Mouse (Mus musculus) neural tube, embryonic 10.5 days (tissue): ENCODE data around the gene Rnf180.
A peak's percentile ranks its signal among the peaks of the same experiment; 100 is the strongest.
"Not testable (repeated sequence)": the region's sequence is repeated elsewhere in the genome, so short reads cannot be mapped to it uniquely, and the experiment has no call there.

Source experiments
- DNase-seq: peaks from one replicate; pipeline ENCODE4 v3.0.0-alpha.2; 2017; ENCODE audit warnings: low spot score; ENCODE audit errors: extremely low spot score

The Rnf180 gene

DNA sequence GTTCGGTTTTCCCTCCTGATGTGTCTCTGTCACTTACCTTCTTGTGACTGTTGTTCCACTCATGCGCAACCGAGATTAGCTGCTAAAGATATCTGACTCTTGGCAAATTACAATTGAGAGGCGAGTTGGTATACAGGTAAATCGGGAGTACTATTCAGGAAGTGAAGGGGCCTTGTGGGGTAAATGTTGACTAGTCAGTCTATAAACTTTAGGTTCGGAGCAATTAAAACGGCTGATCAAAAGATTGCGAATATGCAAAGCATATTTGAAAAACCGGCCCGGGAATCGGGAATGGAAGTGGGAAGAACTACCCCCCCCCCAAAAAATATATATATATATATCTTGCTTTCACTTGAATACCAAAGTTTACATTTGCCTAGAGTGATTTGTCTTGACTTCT lies at the start of gene Rnf180:
TSS of gene Rnf180 (minus strand) at position 101 of the 400 bp plus-strand sequence.
- no peak for DNase-seq

DNA sequence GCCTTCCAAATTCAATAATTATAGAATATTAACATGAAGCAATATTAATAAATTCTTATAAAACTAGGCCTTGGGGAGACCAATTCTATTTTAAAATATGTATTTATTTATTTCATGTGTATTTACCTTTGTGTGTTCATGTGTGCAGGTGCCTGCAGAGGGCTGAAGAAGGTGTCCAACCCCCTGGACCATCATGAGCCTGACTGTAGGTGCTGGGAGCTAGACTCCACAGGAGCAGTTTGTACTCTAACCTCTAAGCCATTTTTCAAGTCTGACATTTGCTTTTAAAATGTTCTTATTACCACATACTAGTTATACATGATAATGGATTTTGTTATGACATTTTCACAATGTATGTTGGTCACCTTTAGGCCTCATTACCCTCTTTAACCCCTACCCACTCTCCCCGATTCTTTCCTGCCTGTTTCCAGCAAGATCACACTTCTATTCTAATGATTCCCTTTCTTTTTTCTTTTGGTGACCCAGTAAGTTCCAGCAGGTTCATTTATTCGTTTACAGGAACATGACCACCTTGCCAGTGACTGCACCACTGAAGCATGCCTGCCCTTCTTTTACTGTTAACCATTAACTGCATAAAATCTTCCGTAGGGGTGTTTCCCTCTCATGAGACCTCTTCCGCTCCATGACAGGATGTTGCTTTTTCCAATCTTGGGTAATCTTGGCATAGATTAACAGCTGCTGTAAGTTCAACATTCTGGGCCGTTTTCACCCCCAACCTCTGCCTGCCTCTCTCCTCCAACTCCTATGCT lies 36.8 kb upstream of the Rnf180 start:
- no peak for DNase-seq

DNA sequence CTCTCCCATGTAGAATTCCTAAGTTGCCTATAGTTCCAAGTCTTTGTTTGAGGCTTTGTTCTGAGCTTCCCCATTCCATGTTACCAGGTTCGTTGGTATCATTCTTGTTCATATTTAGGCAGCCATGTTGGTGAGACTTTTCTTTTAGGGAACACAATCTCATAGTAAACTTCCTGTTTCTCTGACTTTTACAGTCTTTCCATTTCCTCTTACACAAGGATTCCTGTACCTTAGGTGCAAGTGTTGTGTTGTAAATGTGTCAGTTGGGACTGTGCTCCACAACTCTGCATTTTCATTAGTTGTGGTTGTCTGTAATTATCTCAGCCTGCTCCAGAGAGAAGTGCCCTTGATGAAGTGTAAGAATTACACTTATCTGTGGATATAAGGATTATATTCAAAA lies 32.3 kb upstream of the Rnf180 start:
- no peak for DNase-seq

DNA sequence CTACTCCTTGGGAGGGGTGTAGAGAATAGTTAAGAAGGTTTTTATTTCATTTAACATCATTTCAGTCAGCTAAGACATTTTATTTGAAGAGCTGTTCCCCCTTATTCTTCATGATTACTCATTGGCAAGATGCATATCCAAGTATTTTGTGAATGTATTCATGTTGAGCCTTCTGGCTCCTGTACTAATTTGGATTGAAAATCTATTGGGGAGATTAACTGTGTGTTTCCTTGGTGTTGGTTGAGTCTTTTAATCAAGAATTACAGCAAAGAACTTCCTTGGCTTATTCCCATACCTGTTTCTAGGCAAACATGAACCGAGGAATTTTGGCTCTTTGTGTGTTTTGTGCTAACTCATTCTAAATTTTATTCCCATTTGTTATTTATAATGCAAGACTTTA lies 22.3 kb upstream of the Rnf180 start:
- no peak for DNase-seq

DNA sequence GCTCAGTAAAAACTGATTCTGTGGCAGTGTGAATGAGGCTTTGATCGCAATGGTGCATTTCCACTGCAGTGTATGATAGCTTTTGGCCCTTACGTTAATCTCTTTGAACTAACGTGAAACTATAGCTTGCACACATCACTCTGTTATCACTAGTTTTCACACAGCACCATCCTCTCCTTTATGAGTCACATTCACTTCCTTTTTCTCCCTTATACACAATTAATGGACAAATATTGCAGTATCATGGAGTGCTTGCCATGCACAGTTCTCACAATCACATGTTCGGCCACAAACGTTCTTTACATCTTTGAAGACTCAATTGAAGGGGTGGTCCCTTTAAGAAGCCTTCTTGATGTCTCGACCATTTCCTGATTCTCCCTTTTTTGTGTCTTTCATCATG lies 21.4 kb upstream of the Rnf180 start:
- no peak for DNase-seq

DNA sequence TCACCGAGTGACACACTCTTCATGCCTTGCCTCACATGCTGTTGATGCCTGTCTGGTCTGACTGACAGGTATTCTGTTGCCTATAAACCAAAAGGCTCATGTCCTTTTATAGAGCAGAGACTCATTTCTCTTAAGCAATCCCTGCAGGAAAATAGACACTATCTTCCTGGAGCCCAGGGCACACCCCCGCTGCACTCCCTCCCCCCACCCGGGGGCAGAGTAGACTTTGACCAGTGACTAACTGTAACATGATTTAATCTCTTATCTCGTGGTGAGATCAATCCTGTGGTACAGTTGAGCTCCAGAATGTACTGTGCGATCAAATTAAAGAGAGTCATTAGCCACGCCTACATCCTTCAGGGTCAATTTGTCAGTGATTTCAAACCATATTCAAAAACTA lies 18.1 kb upstream of the Rnf180 start:
- DNase-seq: no peak

DNA sequence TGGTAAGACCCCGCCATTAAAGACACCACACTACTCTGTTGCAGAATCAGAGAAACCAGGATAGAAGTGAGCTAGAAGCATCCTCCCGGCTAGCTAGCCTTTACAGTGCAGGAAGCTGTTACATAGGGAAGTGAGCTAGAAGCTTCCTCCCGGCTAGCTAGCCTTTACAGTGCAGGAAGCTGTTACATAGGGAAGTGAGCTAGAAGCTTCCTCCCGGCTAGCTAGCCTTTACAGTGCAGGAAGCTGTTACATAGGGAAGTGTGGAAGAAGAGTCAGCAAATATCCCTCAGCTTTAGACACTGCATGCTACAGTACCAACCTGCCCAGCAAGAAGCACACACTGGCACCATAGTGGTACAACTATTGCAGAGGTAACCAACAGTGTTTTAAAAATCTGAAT lies 15.9 kb upstream of the Rnf180 start:
- not testable (repeated sequence) for DNase-seq

DNA sequence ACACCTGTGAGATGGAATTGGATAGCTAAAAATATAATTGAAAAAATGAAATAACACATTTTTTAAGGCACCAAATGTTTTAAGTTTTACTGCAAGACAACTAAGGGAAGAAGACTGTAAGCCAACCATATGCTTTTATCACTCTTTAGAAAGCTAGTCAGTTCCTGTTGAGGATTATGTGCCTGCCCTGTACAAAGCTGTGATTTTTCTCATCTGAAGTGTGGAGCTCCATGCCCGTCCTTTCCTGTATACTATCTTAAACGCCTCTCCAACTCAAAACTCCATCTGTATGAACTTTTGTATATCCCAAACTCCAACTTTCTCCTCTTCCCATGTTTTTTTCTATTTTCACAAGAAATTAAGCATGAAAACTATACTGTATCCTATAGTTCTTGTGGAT lies 10.9 kb upstream of the Rnf180 start:
- DNase-seq: no peak

DNA sequence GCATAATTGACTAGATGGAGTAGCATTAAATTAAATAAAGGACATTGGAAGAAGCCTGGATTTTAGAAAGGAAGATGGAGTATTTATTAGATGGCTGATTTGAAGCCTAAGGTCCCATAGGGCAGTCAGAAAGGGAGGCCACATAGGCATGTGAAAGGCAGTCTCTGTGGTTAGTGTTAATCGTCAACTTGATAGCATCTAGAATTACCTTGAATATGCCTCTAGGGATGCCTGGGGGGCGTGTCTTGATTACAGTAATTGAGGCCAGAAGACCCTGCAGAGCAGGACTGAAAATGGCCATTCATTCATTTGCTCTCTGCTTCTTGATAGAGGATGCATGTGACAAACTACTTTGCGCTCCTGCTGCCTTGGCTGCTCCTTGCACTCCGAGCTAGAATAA lies 9.4 kb upstream of the Rnf180 start:
- DNase-seq: no peak

DNA sequence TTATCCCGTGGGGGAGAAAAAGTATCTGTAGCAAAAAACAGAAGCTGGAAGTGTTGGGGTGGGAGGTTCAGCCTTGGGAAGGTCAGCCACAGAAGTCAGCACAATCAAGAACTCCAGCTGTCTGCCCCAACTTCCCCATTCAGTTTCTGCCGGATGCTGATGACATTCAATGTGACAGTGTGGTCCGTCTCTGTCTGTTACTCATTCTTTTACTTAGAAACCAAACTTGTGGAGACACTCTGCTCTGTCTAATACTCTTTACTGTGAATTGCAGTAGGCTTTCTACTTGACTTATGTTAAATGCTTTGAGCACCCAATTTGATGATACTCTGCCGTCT lies 5.4 kb upstream of the Rnf180 start:
- no peak for DNase-seq

DNA sequence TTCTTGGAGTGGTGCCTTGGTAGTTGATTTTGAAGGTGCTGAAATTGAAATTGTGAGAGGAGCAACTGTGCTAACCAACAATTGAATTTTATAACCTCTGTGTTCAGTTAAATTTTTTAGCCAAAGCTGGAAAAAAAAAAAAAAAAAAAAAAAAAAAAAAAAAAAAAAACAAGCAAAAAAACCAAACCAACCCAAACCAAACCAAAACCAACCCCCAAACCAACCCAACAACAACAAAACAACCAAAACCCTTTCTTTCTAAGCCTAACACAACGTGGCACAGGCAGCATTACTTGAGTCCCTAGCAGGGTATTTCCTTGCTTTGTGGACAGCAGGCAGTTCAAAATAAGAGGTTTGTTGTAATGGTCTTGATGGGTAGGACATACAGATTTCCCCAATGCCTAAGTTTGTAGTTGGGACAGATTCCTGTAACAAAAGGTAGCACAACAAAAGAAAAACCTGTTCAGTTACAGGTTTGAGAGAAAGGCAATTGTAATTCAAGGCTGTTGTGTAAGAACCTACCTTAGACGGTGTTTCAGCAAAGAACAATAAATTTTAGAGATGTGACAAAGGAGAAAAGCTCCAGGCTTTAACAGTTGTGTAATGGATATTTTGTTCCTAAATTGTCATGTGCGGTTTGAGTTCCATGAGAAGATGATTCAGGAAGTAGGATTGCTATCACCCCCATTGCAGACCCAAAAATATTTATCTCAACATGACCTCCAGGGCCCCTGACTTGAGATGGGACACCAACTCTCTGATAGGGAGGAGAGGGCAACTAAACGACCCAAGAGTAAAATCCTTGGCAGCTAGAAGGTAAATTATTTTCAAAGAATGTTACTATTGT lies 4.8 kb upstream of the Rnf180 start:
- DNase-seq: no peak

DNA sequence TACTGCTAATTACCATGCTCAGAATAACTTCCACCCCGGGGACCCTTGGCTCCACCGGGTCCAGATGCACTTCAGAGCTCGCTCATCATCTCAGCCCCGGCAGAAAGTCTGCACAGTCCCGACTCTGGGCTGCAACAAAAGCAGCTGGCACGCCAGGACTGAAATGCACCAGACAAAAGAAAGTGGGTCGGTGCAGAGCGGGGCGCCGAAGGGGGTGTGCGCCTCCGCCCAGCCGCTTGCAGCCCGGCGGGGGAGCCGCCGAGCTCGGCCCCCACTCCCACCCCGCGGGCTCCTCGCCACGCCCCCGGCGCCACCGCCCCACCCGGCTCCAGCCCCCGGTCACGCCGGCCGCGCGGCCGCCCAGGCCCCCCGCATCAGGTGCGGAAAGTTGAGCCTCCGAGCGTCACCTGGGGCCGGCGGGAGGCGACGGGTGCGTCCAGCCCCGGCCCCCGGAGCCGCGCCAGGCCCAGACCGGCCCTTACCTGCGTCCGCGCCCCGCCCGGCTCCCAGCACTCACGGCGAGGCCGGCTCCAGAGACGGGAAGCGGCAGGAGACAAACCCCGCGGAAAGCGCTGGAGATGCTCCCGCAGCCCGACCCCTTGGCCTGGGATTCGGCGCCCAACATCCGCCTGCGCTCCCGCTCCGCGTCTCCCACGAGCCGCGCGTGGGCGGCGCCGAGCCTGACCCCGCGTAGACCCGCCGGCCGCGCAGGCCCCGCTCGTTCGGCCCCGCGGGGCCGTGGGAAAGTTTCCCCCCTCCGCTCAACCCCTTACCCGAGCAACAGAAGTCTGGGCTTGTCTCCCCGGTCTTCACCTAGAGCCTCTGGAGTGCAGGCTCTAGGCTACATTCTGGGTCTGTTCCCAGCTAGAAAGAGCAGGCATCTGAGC lies 591 bp downstream of the Rnf180 start:
- DNase-seq: peak; percentile 73

DNA sequence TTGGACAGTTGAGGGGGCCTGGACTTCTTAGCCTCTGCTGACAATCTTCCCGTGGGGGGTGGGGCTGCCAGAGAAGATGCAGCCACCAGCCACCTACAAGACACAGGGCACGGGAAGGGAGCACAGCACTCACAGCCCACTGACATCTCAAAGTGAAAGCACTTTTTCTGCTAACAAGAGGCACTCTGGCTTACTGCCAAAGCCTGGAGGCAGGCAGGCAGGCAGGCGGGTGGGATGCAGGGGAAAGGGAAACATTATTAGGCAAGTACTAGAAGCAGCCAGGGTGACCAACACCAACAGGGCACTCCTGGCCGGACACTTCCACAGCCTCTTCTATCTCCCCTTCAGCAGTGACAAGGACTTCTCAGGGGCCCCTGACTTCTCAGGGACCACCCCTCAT lies 2.8 kb downstream of the Rnf180 start:
- DNase-seq: no peak

DNA sequence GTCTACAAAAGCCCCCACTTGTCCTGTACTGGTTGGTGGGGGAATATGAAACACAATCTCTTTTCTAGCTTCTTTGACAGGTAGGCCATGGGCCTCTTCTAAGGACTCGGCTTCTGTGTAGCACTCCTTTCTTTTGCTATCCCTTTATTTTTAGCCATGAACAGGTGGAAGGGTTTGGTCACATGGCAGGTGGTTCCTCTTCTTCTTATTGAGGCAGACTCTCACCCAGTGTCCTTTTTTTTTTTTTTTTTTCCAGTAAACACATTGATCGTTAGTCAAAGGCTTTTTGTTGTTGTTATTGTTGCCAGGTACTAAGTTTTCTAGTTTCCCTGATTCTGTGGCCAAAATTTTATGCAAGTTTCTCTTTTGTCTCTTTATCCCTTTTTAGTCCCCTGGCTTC lies 4.0 kb downstream of the Rnf180 start:
- no peak for DNase-seq

DNA sequence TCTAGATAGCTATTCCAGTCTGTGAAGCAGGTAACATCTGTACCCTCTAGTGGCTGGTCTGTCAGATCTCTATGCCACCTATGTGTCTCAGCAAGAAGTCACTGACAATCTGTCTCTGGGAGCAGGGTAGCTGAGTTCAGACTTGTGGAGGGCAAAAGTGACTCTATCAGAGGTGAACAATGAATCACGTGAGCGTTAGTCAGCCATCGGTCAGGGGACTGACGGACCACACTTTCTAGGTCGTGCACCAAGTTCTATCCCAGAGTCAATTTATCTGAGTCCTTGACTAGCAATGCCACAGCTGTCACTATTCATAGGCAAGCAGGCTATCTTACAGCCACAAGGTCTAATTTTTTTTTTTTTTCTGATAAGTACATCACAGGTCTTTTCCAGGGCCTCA lies 4.6 kb downstream of the Rnf180 start:
- no peak for DNase-seq

DNA sequence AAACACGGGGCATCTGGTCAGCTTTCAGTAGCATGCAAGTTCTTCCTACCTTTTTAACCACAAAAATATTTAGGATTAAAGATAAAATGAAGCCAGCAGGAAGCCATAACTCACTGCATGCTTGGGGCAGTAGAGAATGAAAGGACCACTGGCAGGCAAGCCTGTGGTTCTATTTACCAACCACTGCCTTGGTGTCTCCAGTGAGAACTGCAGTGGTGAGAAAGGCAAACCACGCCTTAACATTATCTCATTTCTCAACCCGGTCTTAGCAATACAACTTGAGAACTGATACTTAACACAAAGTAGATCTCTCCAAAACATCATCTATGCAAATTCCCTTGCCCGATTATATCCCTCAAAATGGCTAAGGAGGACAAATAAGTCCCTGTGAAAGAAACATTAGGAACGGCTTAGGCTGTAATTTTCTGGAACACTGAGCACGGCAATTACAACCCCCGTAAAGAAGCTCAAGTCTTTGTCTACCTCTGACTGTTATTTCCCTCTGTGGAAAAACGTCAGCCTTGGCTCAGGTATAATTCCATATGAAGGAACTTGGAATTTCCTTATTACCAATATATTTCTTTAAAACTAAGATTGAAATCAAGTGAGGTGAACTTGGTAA lies 15.1 kb downstream of the Rnf180 start:
- no peak for DNase-seq

DNA sequence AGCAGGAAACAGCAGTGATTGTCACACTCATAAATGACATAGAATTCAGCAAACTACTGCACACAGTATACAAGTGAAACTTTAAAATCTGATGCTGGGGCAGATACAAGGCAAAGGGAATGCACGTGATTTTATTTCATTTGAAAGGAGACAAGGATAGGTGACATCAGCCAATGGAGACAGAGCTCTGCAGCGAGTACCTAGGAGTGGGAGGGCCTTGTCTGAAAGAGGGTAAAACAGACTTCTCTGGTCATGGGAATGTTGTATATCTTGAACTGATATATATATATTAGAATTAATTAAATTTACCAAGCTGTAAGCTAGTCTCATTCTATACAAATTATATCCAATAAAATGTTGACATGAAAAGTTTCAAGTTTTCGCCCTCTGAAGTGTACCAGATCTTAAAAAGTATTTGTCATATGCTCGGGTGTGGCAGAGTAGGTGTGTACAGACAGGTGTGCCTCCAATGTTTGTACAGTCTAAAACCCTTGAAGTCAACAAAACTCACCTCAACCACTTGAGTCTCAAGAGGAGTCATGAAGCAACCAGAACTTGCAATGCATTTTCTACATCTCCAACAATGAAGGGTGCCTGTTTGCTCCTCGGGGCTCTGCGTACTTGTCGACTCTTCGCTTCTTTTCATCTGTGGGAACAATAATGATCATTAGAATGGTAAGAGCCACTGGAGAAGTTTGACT lies 24.1 kb downstream of the Rnf180 start:
- no peak for DNase-seq

DNA sequence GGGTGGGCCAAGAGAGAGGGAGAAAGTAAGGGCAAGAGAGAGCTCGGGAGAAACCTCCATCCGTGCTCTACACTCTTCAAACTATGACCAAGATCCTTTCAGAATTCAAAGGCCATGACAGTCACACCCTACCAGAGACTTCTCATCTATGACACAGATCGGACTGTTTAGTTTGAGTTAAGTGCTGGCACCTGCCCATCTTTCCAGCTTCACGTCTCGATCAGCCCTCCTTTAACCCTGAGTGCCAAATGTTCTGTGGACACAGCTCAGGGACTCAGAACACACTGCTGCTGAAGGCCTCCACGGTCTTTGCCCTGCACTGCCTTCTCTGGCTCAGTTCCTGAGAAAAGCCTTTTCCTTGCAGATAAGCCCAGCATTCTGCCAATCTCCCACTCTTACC lies 27.2 kb downstream of the Rnf180 start:
- DNase-seq: no peak

DNA sequence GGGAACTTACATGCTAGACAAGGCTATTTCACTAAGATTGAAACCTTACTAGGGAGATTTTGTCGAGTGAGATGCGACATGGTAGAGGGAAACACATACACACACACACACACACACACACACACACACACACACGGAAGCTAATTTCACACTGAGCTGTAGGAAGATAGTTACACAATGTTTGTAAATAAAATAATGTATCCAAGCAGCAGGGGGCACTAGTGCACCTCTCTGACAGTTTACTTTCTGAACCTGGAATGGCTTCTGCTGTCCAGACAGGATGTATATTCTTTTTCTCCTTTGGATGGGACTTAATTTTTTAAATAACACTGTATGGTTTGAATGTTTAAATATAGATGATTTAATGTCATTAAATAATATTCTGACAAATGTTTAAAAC lies 27.9 kb downstream of the Rnf180 start:
- no peak for DNase-seq

DNA sequence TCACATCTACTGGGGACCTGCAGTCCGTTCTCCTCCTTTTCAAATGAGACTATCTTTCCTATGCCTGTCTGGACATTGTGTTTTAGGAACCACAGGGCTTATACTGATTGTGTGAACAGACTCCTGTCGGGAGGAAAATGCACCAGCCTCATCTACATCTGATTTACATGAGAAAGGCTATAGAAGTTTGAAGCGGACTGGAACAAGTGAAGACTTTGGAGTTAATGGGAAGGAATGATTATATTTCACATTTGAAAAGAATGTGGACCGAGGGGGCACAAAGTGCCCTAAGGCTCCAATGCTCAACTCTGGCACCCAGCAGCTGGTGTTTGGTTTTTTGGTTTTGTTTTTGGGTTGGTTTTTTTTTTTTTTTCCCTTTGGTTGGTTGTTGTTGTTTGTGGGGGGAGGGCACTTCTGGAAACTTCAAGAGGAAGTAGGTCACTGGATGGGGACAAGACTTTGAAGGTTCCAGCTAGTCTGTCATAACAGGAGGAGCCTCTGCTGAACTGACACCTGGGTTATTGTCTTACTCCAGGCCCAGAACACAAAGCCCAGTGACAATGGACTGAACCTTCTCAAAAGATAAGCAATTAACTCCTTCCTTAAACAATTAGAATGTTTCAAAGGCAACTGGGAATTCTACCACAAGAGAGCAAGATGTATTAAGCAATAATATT lies 37.7 kb downstream of the Rnf180 start:
- no peak for DNase-seq
